Mouse (Mus musculus) limb, embryonic 15.5 days (tissue): Measurements from ENCODE around the gene Arl3. TPM values are rescaled to one million over a fixed set of nuclear protein-coding genes. Genes with fewer than 3 reads are reported as not detected.
A peak's percentile ranks its signal among the peaks of the same experiment; 100 is the strongest.

Source experiments
- ATAC-seq: fragments of 200-750 bp; cut with Nextera tagmentation; 2 replicates; pipeline ENCODE4 v1.8.0; 2017; ENCODE audit warnings: low read depth, moderate TSS enrichment; ENCODE audit not compliant: insufficient number of reproducible peaks, low FRiP score, low TSS enrichment
- H3K27ac ChIP-seq: fragments of 300-500 bp; sonication (generic); 2 replicates; pipeline ENCODE4 v1.5.1; 2015; ENCODE audit warnings: moderate library complexity, mild to moderate bottlenecking, inconsistent platforms
- H3K27me3 ChIP-seq: fragments of 300-500 bp; sonication (generic); 2 replicates; pipeline ENCODE4 v1.6.1; 2015; ENCODE audit warnings: inconsistent platforms
- H3K36me3 ChIP-seq: fragments of 300-500 bp; sonication (generic); 2 replicates; pipeline ENCODE4 v1.6.1; 2015; ENCODE audit warnings: inconsistent platforms
- H3K4me1 ChIP-seq: fragments of 300-500 bp; sonication (generic); 2 replicates; pipeline ENCODE4 v1.6.1; 2015; ENCODE audit warnings: inconsistent platforms
- H3K4me2 ChIP-seq: fragments of 300-500 bp; sonication (generic); 2 replicates; pipeline ENCODE4 v1.6.1; 2015; ENCODE audit warnings: mild to moderate bottlenecking, inconsistent platforms
- H3K4me3 ChIP-seq: fragments of 300-500 bp; sonication (generic); 2 replicates; pipeline ENCODE4 v1.5.1; 2015; ENCODE audit warnings: mild to moderate bottlenecking, inconsistent platforms
- H3K9ac ChIP-seq: fragments of 300-500 bp; sonication (generic); 2 replicates; pipeline ENCODE4 v1.6.1; 2015; ENCODE audit warnings: inconsistent platforms
- H3K9me3 ChIP-seq: fragments of 300-500 bp; sonication (generic); 2 replicates; pipeline ENCODE4 v1.6.1; 2016; ENCODE audit warnings: inconsistent platforms
- WGBS: fragments of 180-500 bp; shearing (Covaris S2); methylation state at CpG from one replicate; pipeline ENCODE4 v1.1.7; 2015; 5-methylcytosine and 5-hydroxymethylcytosine counted together
- polyA plus RNA-seq: library from polyadenylated mRNA; unstranded; fragments of >200 nt; fragmentation: Nextera tagmentation; extraction: Ambion mirVana; gene quantifications from 2 replicates; pipeline ENCODE4 v1.2.1, GENCODE M21; 2015

Arl3 gene
- polyA plus RNA-seq, 1 experiment from 2014 or later, result 138 TPM

DNA sequence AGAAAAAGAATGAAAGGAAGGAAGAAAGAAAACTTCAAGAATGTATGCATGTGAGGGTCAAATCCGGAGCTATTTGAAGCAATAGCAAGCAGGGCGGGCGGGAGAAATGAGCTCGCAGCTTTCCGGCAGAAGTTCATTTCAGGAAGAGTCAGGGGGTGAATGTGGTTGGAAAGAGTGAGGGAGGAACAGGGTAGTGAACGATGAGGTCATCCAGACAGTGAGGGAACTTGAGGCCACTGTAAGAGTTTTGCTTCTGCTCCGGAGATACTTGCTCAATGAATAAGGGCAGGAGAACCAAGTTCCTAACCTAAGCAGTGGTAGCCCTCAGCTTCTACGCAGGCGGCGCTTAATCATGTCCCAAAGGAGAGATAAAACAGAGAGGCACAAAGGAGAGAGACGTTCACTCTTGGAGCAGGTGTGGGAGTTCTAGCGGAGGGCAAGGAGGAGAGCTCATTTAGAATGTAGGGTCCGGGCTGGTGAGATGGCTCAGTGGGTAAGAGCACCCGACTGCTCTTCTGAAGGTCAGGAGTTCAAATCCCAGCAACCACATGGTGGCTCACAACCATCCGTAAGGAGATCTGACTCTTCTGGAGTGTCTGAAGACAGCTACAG is 50.5 kb downstream of the Arl3 start:
- H3K4me3 ChIP-seq, result no peak overlapping the region
- H3K36me3 ChIP-seq, result no peaks in the 10 kb centered on the region
- WGBS, result 32% methylated on average over 15 of the region's 15 CpGs
- ATAC-seq, result no peak
- 0 out of 2 replicates have a peak overlapping the region, but pooled peaks have one; percentile 7 for H3K4me2 ChIP-seq
- no peaks in the 10 kb centered on the region for H3K27me3 ChIP-seq
- no peaks in the 10 kb centered on the region for H3K9me3 ChIP-seq
- peaks cover 63% of the 10 kb centered on the region for H3K4me1 ChIP-seq
- no peak overlapping the region; the same call in 1 of the 2 replicates for H3K27ac ChIP-seq
- no peak overlapping the region for H3K9ac ChIP-seq

DNA sequence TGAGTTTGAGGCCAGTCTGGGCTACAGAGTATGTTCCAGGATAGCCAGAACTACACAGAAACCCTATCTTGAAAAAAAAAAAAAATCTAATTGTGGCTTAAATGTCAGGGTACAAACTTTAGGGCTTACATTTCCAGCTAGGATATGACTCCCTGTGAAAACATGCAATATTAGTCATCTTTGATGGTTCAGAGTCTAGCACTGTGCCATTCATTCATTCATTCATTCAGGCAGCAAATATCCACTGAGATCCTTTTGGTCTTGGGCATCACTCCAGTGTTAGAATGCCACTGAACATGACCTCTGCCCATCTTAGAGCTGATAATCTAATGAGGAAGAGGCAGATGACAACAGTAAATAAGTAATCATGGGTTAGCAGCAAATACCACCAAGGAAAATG is 51.3 kb downstream of the Arl3 start:
- Histone ChIP-seq H3K27me3 (no peaks in the 10 kb centered on the region), H3K4me2 (no peak overlapping the region), H3K27ac (no peak overlapping the region), H3K4me1 (peaks cover 69% of the 10 kb centered on the region), H3K9ac (no peak overlapping the region), H3K9me3 (no peaks in the 10 kb centered on the region), H3K36me3 (no peaks in the 10 kb centered on the region), H3K4me3 (no peak overlapping the region)
- ATAC-seq, result no peak

DNA sequence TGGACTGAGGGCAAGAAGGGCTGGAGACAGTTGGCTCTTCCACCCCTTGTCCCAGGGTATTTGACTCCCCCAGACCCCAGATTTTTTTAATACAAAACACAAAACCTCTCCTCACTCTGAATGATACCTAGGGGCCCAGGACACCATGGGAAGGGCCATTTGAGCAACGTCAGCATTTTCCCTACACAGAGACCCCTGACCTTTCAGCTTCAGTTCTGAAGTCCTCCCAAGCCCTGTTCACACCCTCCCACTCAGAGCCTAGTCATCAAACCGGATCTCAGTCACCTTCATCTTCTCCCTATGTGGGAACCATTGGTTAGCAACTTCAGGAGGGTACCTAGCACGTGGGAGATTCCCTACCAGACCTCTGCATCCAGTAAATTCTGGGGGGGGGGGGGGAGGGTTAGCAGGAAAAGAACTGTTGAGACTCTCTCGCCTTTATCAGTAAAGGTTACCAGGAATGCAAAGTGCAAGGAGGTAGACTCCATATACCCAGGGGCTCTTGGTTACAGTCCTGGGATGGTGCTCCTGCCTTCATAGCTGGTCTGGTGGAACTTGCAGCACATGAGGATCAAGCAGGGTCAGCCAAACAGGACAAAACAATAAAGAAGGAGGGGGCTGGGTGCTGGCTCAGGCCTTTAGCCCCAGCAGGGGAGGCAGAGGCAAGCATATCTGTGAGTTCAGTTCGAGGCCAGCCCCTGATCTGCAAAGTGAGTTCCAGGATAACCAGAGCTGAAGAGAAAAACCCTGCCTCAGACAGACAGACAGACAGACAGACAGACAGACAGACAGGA is 54.0 kb downstream of the Arl3 start:
- 19% methylated on average over 5 of the region's 5 CpGs for WGBS
- Histone ChIP-seq H3K27me3 (no peaks in the 10 kb centered on the region), H3K4me1 (peaks cover 45% of the 10 kb centered on the region), H3K9ac (no peak overlapping the region), H3K36me3 (peaks cover 19% of the 10 kb centered on the region), H3K4me3 (peak overlapping the region; percentile 27; the same call in 1 of the 2 replicates), H3K27ac (peak overlapping the region; percentile 75; the same call in 1 of the 2 replicates), H3K4me2 (peak overlapping the region; percentile 54), H3K9me3 (no peaks in the 10 kb centered on the region)
- no peak for ATAC-seq

DNA sequence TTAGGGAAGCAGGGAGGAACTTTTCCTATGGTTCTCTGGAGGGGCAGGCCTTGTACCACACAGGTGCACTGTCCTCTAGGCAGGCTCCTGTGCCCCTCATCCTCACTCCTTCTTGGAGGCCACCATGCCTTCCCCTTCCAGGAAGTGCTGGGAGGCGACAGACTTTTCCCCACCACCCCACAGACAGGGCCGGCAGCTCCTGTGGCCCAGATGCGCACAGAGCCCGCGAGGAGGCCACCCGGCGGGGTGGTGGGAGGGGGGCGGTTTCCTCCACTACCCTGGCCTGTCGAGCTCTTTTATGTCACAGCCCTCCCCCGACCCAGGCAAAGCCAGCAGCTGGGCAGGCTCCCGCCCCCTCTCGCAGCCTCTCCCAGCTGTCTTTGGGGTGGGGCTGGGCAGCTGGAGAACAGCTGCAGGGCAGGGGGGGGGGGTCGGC is 54.6 kb downstream of the Arl3 start:
- 0 out of 2 replicates have a peak overlapping the region, but pooled peaks have one; percentile 10 for H3K9ac ChIP-seq
- no peaks in the 10 kb centered on the region for H3K27me3 ChIP-seq
- H3K27ac ChIP-seq, result peak overlapping the region; percentile 75
- ATAC-seq, result peak; percentile 74
- peak overlapping the region; percentile 54 for H3K4me2 ChIP-seq
- WGBS, result 0% methylated on average over 12 of the region's 13 CpGs
- peaks cover 39% of the 10 kb centered on the region for H3K4me1 ChIP-seq
- H3K9me3 ChIP-seq, result no peaks in the 10 kb centered on the region
- H3K36me3 ChIP-seq, result peaks cover 26% of the 10 kb centered on the region
- peak overlapping the region; percentile 27 for H3K4me3 ChIP-seq

DNA sequence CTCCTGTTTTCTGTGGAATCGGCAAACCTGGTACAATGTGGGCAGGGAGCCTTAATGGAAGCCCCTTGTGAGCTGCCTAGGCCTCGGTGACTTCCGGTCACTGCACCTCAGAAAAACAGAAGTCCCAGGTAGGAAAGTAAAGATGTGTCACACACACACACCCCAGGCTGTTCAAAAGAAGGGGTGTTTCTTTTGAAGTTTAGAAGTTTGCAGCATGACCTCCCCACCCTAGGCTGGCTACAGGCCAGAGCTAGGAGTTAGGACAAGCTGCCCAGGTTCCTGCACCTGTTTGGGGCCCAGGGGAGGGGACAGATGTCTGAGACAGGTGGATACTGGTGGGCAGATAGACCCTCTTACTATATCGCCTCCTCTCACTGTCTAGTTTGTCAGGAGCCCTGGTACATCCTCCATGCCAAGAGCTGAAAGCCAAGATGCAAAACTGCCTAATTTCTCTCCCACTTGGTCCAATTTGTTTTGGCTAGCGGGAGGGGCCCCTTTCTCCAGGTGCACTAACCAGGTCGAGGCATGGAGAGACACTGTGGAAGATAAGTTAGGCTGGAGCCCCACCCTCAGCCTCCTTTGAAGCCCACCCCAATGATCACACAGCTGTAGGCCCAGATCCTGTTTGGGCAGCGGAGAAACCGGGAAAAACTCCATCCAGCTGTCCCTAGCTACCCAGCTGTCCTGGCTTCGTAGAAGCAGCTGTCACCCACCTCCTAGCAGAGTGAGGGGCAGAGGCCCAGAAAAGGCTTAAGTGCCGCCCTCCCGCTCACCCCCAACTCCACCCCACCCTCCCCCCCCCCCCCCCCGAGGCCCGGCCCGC is 55.3 kb downstream of the Arl3 start:
- peak overlapping the region; percentile 27 for H3K4me3 ChIP-seq
- ATAC-seq, result peak; percentile 50
- H3K4me1 ChIP-seq, result peaks cover 33% of the 10 kb centered on the region
- H3K27me3 ChIP-seq, result no peaks in the 10 kb centered on the region
- 0 out of 2 replicates have a peak overlapping the region, but pooled peaks have one; percentile 10 for H3K9ac ChIP-seq
- H3K27ac ChIP-seq, result peak overlapping the region; percentile 75
- WGBS, result 29% methylated on average over 9 of the region's 14 CpGs
- H3K9me3 ChIP-seq, result no peaks in the 10 kb centered on the region
- H3K4me2 ChIP-seq, result peak overlapping the region; percentile 54
- peaks cover 32% of the 10 kb centered on the region for H3K36me3 ChIP-seq

DNA sequence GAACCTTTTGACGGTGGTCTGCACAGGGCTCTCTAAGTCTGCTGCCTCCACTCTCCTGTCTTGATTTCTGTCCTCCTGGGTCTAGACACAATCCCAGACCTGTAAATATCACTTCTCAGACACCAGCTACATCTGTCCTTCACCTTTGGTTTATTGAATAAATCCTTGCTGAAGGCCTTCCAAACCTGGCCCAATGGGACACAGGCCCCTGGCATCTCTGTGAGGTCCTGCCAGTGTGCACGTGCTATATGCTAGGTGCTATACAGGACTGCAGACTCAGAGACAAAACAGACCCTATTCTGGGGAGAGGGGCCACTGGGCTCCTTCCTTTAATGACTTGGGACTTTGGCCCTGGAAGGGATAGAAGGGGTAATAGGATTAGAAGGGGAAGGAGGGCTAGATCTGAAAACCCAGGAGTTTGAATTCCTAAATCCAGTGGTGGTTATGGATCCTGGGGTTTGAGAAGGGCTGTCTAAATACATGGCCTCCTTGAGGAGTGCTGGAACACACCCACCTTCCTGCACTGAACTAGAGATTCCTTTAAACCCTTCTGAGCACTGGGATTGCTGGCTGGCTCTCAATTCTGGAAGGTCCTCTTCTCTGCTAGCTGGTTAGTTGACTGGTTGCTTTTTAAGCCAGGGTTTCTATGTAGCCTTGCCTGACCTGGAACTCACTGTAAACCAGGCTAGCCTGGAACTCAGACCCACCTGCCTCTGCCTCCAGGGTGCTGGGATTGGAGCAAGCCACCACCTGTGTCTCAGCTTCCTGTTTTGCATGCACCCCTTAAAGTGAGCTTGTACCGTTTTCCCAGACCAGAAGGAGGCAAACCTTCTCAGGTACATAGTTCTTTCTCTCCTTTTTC is 56.1 kb downstream of the Arl3 start:
- no peak overlapping the region for H3K4me2 ChIP-seq
- peaks cover 40% of the 10 kb centered on the region for H3K36me3 ChIP-seq
- peaks cover 27% of the 10 kb centered on the region for H3K4me1 ChIP-seq
- no peaks in the 10 kb centered on the region for H3K27me3 ChIP-seq
- WGBS, result 51% methylated on average over 3 of the region's 3 CpGs
- H3K4me3 ChIP-seq, result no peak overlapping the region
- H3K9me3 ChIP-seq, result no peaks in the 10 kb centered on the region
- H3K27ac ChIP-seq, result peak overlapping the region; percentile 75; the same call in 1 of the 2 replicates
- H3K9ac ChIP-seq, result no peak overlapping the region
- no peak for ATAC-seq

DNA sequence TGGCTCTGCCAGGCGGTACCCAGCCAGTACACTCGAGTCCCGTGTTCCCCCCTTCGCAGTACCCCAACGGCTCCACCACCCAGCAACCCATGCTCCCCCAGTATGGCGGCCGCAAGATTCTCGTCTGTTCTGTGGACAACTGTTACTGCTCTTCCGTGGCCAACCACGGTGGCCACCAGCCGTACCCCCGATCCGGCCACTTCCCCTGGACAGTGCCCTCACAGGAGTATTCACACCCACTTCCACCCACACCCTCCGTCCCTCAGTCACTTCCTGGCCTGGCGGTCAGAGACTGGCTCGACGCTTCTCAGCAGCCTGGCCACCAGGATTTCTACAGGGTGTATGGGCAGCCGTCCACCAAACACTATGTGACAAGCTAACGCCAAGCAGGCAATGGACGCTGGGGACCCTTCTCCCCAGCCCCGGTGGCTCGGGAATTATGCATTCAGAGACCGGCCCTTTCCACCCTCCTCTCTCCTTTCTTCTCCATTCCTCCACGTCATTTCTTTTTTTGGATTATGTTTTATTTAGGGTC is 57.6 kb downstream of the Arl3 start:
- Histone ChIP-seq H3K27ac (no peak overlapping the region), H3K9ac (no peak overlapping the region), H3K4me3 (no peak overlapping the region), H3K4me2 (no peak overlapping the region), H3K27me3 (no peaks in the 10 kb centered on the region), H3K9me3 (no peaks in the 10 kb centered on the region), H3K4me1 (peaks cover 32% of the 10 kb centered on the region), H3K36me3 (peaks cover 46% of the 10 kb centered on the region)
- WGBS, result 90% methylated on average over 24 of the region's 24 CpGs
- no peak for ATAC-seq

DNA sequence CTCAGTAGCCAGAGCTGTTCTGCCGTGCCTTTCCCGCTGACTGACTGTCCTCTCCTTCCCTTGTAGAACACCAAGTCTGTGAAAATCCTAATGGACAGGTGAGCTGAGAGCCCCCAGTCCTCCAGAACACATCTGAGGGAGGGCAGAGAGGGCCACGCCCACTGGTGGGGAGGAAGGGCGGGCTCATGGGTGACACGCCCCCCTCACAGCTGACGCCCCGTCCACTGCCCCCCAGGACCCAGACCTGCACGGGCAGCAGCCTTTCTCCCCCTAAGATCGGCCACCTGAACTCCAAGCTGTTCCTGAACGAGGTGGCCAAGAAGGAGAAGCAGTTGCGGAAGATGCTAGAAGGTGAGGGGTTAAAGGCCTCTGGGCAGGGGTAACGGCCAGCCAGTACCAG is 58.6 kb downstream of the Arl3 start:
- H3K4me1 ChIP-seq, result peaks cover 40% of the 10 kb centered on the region
- H3K36me3 ChIP-seq, result peaks cover 53% of the 10 kb centered on the region
- no peak overlapping the region for H3K4me3 ChIP-seq
- no peak for ATAC-seq
- H3K9me3 ChIP-seq, result no peaks in the 10 kb centered on the region
- WGBS, result 79% methylated on average over 12 of the region's 12 CpGs
- no peak overlapping the region for H3K27ac ChIP-seq
- H3K27me3 ChIP-seq, result no peaks in the 10 kb centered on the region
- no peak overlapping the region for H3K9ac ChIP-seq
- H3K4me2 ChIP-seq, result no peak overlapping the region

DNA sequence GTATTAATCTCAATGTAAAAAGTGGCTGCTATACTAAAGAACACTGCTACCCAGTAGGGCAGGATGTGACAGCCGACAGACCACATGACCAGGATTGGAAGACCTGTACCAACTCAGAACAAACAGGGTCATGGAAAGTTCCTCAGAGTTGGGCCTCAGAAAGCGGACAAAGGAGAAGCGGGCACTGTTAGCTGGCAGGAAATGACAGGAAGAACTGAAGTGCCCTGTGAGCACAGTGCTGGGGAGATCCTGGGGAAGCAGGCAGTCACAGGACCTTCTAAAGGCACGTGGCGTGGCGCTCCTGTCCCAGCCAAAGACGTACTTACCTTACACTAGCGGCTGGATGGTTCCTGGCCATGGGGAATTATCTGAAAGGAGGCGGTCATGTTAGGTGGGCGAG is 61.7 kb downstream of the Arl3 start:
- Histone ChIP-seq H3K9me3 (no peaks in the 10 kb centered on the region), H3K4me3 (no peak overlapping the region), H3K4me1 (peaks cover 44% of the 10 kb centered on the region), H3K4me2 (no peak overlapping the region), H3K9ac (no peak overlapping the region), H3K27ac (peak overlapping the region; percentile 59; the same call in 1 of the 2 replicates), H3K27me3 (no peaks in the 10 kb centered on the region), H3K36me3 (peaks cover 80% of the 10 kb centered on the region)
- ATAC-seq, result no peak
- 86% methylated on average over 10 of the region's 10 CpGs for WGBS

DNA sequence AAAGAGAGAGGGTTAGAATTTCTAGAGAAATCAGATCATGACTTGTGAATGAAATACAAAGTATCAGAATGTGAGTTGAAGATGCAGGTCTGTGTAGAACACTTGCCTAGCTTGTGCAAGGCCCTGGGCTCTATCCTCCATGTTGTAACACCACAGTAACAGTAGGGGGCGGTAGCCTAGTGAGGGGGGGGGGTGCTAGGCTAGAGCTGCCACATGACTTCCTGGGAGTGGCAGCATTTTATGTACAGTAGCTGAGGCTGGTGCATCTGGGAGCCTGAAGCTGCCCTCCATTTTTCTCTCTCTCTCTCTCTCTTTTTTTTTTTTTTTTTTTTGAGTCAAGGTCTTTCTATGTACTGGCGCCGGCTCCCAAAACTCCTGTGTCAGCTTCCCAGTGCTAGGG is 62.2 kb downstream of the Arl3 start:
- ATAC-seq, result no peak
- Histone ChIP-seq H3K27ac (peak overlapping the region; percentile 59), H3K4me3 (no peak overlapping the region), H3K4me2 (no peak overlapping the region), H3K4me1 (peaks cover 48% of the 10 kb centered on the region), H3K27me3 (no peaks in the 10 kb centered on the region), H3K9me3 (no peaks in the 10 kb centered on the region), H3K36me3 (peaks cover 79% of the 10 kb centered on the region), H3K9ac (no peak overlapping the region)
- 58% methylated on average over 3 of the region's 3 CpGs for WGBS

DNA sequence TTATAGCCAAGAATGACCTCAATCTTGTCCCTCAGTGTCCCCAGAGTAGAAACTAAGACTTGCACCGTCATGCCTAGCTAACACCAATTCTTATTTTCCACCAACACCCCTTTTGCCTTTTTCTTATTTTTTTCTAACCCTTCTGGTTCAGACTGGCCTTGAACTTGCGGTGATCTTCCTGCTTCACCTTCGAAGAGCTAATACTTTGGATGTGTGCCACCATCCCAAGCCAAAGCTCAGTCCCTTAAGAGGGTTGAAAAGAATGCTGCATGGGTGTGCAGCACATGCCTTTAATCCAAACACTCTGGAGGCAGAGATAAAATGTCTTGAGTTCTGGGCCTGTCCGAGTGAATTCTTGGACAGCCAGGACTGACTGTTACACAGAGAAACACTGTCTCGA is 62.6 kb downstream of the Arl3 start:
- Histone ChIP-seq H3K4me1 (peaks cover 52% of the 10 kb centered on the region), H3K36me3 (peaks cover 79% of the 10 kb centered on the region), H3K9me3 (no peaks in the 10 kb centered on the region), H3K4me3 (no peak overlapping the region), H3K27me3 (no peaks in the 10 kb centered on the region), H3K4me2 (no peak overlapping the region), H3K27ac (0 out of 2 replicates have a peak overlapping the region, but pooled peaks have one; percentile 17), H3K9ac (no peak overlapping the region)
- WGBS, result 65% methylated on average over 5 of the region's 5 CpGs
- ATAC-seq, result no peak
